Mouse (Mus musculus): ENCODE measurements around the gene Adamts9. TPM values are rescaled to one million over a fixed set of nuclear protein-coding genes. Genes with fewer than 3 reads are reported as not detected.

Adamts9 gene
- polyA plus RNA-seq, 1 experiment = 1.4 TPM

DNA sequence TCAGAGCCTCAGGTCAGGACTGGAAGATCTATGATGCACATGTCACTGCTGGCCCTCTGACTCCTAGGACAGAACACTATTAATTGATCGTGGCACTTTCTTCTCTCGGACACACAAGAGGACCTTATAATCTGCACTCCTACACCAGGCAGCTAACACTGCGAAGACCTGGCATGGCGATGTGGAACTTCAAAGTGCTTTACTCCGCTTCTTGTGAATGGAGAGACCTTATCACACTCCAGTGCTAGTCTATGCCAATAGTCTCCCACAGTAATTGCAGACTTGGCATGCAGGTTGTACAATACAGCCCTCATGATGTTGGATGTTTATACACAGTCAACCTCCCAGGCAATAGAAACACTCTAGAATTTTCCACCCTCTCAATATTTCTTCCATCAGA is 64.5 kb downstream of the Adamts9 start:
- no peak for TF ChIP-seq POLR2A (IDR thresholded peaks at IDR 0.05; ENCODE audit: borderline replicate concordance, control insufficient read depth, low read depth, low read length)
- TF ChIP-seq CTCF (IDR thresholded peaks at IDR 0.05; ENCODE audit: control insufficient read depth, insufficient read depth, low read length) = no peak
- Histone ChIP-seq H3K27ac (ENCODE audit: control insufficient read depth, insufficient read depth, low read depth, low read length, poor library complexity) (no peak overlapping the region), H3K4me3 (replicated peaks; ENCODE audit: control insufficient read depth, low read depth, low read length) (no peak overlapping the region), H3K4me1 (ENCODE audit: control insufficient read depth, insufficient read depth, low read length) (no peaks in the 10 kb centered on the region)
- 86% methylated on average over 5 of the region's 5 CpGs for WGBS

DNA sequence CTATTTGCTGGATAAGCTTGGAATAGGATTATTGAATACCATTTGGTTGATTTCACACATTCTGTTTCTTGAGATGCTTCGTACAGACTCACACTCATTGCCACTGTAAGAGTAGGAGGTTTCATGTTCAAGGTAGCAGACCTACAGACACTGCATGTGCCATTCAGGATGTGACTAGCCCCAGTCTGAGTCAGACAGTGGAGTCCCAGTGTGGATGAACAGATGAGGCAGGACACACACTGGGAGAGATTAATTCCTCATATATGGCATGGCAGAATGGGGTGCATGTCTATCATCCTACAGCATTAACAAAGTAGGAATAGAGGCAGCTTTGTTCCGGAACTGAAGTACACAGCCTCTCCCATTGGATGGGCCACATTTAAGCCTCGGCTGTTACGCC is 66.1 kb downstream of the Adamts9 start:
- Histone ChIP-seq H3K4me3 (replicated peaks; ENCODE audit: control insufficient read depth, low read depth, low read length) (no peak overlapping the region), H3K4me1 (ENCODE audit: control insufficient read depth, insufficient read depth, low read length) (no peaks in the 10 kb centered on the region), H3K27ac (ENCODE audit: control insufficient read depth, insufficient read depth, low read depth, low read length, poor library complexity) (no peak overlapping the region)
- WGBS = 78% methylated on average over 4 of the region's 4 CpGs
- TF ChIP-seq CTCF (IDR thresholded peaks at IDR 0.05; ENCODE audit: control insufficient read depth, insufficient read depth, low read length) = no peak
- TF ChIP-seq POLR2A (IDR thresholded peaks at IDR 0.05; ENCODE audit: borderline replicate concordance, control insufficient read depth, low read depth, low read length) = no peak

DNA sequence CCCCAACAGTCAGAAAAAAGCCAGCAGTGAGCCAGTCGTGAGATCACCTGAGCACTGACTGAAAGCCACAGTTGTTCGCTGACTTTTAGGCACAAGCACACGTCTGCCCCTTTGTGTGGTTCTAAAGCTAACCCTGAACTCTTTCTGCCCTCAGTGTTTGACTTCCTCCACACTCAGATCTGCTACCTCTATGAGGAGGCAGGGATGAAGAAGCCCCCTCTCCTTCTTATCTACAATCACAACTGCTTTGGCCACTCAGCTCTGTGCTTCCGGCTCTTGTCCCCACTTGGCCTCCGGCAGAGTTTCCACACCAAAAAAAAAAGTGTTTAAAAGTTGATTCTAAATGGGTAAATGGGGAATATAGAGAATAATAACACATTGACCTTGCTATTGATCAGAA is 67.2 kb downstream of the Adamts9 start:
- 18% methylated on average over 5 of the region's 5 CpGs for WGBS
- no peak overlapping the region for H3K27ac ChIP-seq (ENCODE audit: control insufficient read depth, insufficient read depth, low read depth, low read length, poor library complexity)
- no peak for TF ChIP-seq POLR2A (IDR thresholded peaks at IDR 0.05; ENCODE audit: borderline replicate concordance, control insufficient read depth, low read depth, low read length)
- no peak for TF ChIP-seq CTCF (IDR thresholded peaks at IDR 0.05; ENCODE audit: control insufficient read depth, insufficient read depth, low read length)
- H3K4me3 ChIP-seq (replicated peaks; ENCODE audit: control insufficient read depth, low read depth, low read length) = no peak overlapping the region
- H3K4me1 ChIP-seq (ENCODE audit: control insufficient read depth, insufficient read depth, low read length) = no peaks in the 10 kb centered on the region

DNA sequence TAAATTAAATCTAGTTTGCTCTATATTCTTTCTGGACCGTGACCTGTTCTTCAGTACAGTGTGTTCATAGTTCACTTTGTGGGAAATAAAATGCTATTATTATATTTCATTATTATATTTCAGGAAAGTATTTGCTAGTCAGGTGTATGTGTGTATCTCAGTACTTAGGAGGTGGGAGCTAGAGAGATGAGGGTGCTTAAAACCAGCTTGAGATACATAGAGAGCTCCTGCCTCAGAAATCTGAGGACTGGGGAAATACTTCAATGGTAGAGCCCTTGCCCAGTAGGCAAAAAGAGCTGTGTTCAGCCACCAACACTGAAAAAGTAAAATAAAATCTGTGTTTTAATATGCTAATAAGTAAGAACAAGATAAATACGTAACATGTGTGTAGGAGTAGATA is 68.0 kb downstream of the Adamts9 start:
- H3K27ac ChIP-seq (ENCODE audit: control insufficient read depth, insufficient read depth, low read depth, low read length, poor library complexity) = no peak overlapping the region
- no peak overlapping the region for H3K4me3 ChIP-seq (replicated peaks; ENCODE audit: control insufficient read depth, low read depth, low read length)
- no peaks in the 10 kb centered on the region for H3K4me1 ChIP-seq (ENCODE audit: control insufficient read depth, insufficient read depth, low read length)
- WGBS = 76% methylated on average over 2 of the region's 2 CpGs
- TF ChIP-seq CTCF (IDR thresholded peaks at IDR 0.05; ENCODE audit: control insufficient read depth, insufficient read depth, low read length) (no peak), POLR2A (IDR thresholded peaks at IDR 0.05; ENCODE audit: borderline replicate concordance, control insufficient read depth, low read depth, low read length) (no peak)

DNA sequence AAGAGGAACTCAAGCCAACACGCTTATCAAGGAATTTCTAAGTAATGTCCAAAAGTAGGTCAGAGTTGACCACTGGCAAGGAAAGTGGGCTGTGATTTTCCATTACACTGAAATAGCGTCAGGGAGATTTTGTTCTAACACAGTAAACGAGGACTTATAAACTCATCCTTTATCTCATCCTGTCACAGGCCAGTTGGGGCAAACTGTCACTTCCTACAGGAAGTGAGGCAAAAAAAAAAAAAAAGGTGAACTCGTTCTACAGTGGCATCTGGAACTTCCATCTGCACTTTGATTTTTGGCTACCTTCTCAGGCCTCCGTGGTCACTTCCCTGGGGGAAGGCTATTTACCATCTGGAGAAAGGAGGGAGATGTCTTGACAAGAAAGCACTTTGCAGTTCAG is 68.4 kb downstream of the Adamts9 start:
- WGBS = 3% methylated on average over 5 of the region's 5 CpGs
- Histone ChIP-seq H3K27ac (ENCODE audit: control insufficient read depth, insufficient read depth, low read depth, low read length, poor library complexity) (no peak overlapping the region), H3K4me3 (replicated peaks; ENCODE audit: control insufficient read depth, low read depth, low read length) (no peak overlapping the region), H3K4me1 (ENCODE audit: control insufficient read depth, insufficient read depth, low read length) (no peaks in the 10 kb centered on the region)
- TF ChIP-seq POLR2A (IDR thresholded peaks at IDR 0.05; ENCODE audit: borderline replicate concordance, control insufficient read depth, low read depth, low read length) = no peak
- TF ChIP-seq CTCF (IDR thresholded peaks at IDR 0.05; ENCODE audit: control insufficient read depth, insufficient read depth, low read length) = no peak

DNA sequence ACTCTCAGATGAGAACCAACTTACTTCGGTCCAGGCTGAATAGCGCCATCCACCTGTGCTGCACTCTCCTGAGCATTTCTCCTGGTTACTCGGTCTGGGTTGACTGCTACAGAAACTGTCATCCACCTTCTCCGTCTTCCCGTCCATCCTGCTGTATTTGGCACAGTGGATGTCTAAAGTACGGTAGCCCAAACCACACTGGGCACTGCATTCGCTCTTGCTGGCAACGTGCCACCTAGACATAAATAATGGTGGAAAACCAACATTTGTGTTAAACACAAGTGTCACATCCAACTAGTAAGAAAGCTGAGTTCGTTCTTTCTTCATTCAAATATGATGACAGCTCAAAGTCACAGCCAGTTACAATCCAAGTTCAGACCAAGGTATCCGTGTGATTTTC is 70.5 kb downstream of the Adamts9 start:
- Histone ChIP-seq H3K4me3 (replicated peaks; ENCODE audit: control insufficient read depth, low read depth, low read length) (no peak overlapping the region), H3K4me1 (ENCODE audit: control insufficient read depth, insufficient read depth, low read length) (no peaks in the 10 kb centered on the region), H3K27ac (ENCODE audit: control insufficient read depth, insufficient read depth, low read depth, low read length, poor library complexity) (no peak overlapping the region)
- 53% methylated on average over 10 of the region's 10 CpGs for WGBS
- TF ChIP-seq CTCF (IDR thresholded peaks at IDR 0.05; ENCODE audit: control insufficient read depth, insufficient read depth, low read length) (no peak), POLR2A (IDR thresholded peaks at IDR 0.05; ENCODE audit: borderline replicate concordance, control insufficient read depth, low read depth, low read length) (no peak)

DNA sequence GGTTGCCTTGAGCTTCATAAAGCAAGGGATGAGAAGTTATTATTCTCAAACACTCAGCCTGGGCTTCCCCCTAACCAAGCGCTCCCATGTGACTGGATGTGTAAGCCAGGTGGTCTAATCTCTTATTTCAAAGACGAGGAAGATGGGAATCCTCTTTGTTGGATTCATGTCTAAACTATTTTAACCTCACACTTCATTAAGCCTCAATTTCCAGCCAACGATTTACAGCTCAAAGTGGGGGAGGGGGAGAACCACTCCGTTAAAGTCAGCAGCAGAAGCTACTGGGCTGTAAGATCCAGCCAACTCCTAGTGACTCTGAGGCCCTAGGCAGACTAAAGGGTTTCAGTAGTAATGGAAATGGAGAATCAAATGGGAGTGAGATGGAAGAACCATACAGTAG is 71.5 kb downstream of the Adamts9 start:
- Histone ChIP-seq H3K4me1 (ENCODE audit: control insufficient read depth, insufficient read depth, low read length) (no peaks in the 10 kb centered on the region), H3K27ac (ENCODE audit: control insufficient read depth, insufficient read depth, low read depth, low read length, poor library complexity) (no peak overlapping the region), H3K4me3 (replicated peaks; ENCODE audit: control insufficient read depth, low read depth, low read length) (no peak overlapping the region)
- TF ChIP-seq POLR2A (IDR thresholded peaks at IDR 0.05; ENCODE audit: borderline replicate concordance, control insufficient read depth, low read depth, low read length) (no peak), CTCF (IDR thresholded peaks at IDR 0.05; ENCODE audit: control insufficient read depth, insufficient read depth, low read length) (no peak)
- 78% methylated on average over 4 of the region's 4 CpGs for WGBS

GRCm38 (mm10) chr6:92869582-92870219 is 73.6 kb downstream of the Adamts9 start:
- WGBS = 89% methylated on average over 16 of the region's 16 CpGs
- no peak for TF ChIP-seq POLR2A (IDR thresholded peaks at IDR 0.05; ENCODE audit: borderline replicate concordance, control insufficient read depth, low read depth, low read length)
- no peak for TF ChIP-seq CTCF (IDR thresholded peaks at IDR 0.05; ENCODE audit: control insufficient read depth, insufficient read depth, low read length)
- Histone ChIP-seq H3K4me3 (replicated peaks; ENCODE audit: control insufficient read depth, low read depth, low read length) (no peak overlapping the region), H3K27ac (ENCODE audit: control insufficient read depth, insufficient read depth, low read depth, low read length, poor library complexity) (no peak overlapping the region), H3K4me1 (ENCODE audit: control insufficient read depth, insufficient read depth, low read length) (no peaks in the 10 kb centered on the region)

DNA sequence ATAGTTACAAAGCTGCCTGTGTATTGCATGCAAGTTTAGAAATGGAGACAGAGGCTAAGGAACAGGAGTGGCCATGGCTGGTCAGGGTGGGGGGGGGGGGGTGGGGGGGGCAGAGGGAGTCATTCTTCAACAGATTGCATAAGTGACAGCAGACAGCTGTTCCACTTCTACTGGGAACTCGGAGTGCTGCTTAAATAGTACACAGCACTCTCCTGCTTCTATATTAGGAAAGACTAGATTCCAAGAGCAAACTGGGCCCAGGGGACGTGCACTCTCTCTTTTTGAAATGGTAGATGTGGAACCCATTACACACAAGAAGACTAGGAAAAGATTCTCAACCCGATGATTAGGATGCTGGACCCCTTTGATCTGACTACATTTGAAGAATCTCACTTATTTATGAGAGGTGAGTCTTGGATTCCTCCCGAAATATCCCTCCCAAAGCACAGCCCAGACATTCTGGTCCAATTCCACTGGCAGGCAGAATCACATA is 74.2 kb downstream of the Adamts9 start, which contains the start of gene Gm15737:
TSS of gene Gm15737 (plus strand) at position 269 of the 493 bp plus-strand sequence.
- WGBS = 66% methylated on average over 4 of the region's 4 CpGs
- Histone ChIP-seq H3K27ac (ENCODE audit: control insufficient read depth, insufficient read depth, low read depth, low read length, poor library complexity) (no peak within 1 kb of the TSS), H3K4me1 (ENCODE audit: control insufficient read depth, insufficient read depth, low read length) (no peaks in the 10 kb centered on the region), H3K4me3 (replicated peaks; ENCODE audit: control insufficient read depth, low read depth, low read length) (no peak within 1 kb of the TSS)
- TF ChIP-seq POLR2A (IDR thresholded peaks at IDR 0.05; ENCODE audit: borderline replicate concordance, control insufficient read depth, low read depth, low read length) (no peak), CTCF (IDR thresholded peaks at IDR 0.05; ENCODE audit: control insufficient read depth, insufficient read depth, low read length) (no peak)
